Mouse (Mus musculus) cerebellum, adult (tissue): Measurements from ENCODE around the gene Chst2.

ENCODE experiments used
- ATAC-seq: cut with Nextera tagmentation; 2 replicates; pipeline ENCODE4 v1.9.2; 2017; ENCODE audit warnings: mild to moderate bottlenecking, moderate library complexity, mixed read lengths; ENCODE audit not compliant: insufficient number of reproducible peaks, low FRiP score, low TSS enrichment

The Chst2 gene

GRCm38 (mm10) chr9:95406571-95407561 lies at the start of gene Chst2:
Gene Chst2 (minus strand): TSS chr9:95406722.
- peak; percentile 88 for ATAC-seq

- no peak for ATAC-seq
Measured at GRCm38 (mm10) chr9:95451931-95452330, 45.4 kb upstream of the Chst2 start.

GRCm38 (mm10) chr9:95450586-95450985 lies 44.1 kb upstream of the Chst2 start:
- no peak for ATAC-seq

- ATAC-seq: 0 out of 2 replicates have a peak, but pooled peaks have one; percentile 15
Measured at GRCm38 (mm10) chr9:95442321-95442731, 35.8 kb upstream of the Chst2 start.

GRCm38 (mm10) chr9:95437883-95438282 lies 31.4 kb upstream of the Chst2 start:
- ATAC-seq: no peak

- ATAC-seq: no peak
Measured at GRCm38 (mm10) chr9:95436294-95436613, 29.7 kb upstream of the Chst2 start.

- no peak for ATAC-seq
Measured at GRCm38 (mm10) chr9:95435506-95436293, 29.2 kb upstream of the Chst2 start.

- no peak for ATAC-seq
Measured at GRCm38 (mm10) chr9:95428277-95428676, 21.8 kb upstream of the Chst2 start.

GRCm38 (mm10) chr9:95413911-95414310 lies 7.4 kb upstream of the Chst2 start:
- ATAC-seq: no peak

- no peak for ATAC-seq
Measured at GRCm38 (mm10) chr9:95412047-95412446, 5.5 kb upstream of the Chst2 start.

GRCm38 (mm10) chr9:95407586-95408220 lies 1.2 kb upstream of the Chst2 start:
- ATAC-seq: no peak

- no peak; the same call in 1 of the 2 replicates for ATAC-seq
Measured at GRCm38 (mm10) chr9:95405946-95406570, 464 bp downstream of the Chst2 start.

- no peak; the same call in 1 of the 2 replicates for ATAC-seq
Measured at GRCm38 (mm10) chr9:95405511-95405945, 994 bp downstream of the Chst2 start.

- ATAC-seq: no peak
Measured at GRCm38 (mm10) chr9:95404811-95405465, 1.6 kb downstream of the Chst2 start.

GRCm38 (mm10) chr9:95401686-95402085 lies 4.8 kb downstream of the Chst2 start:
- ATAC-seq: no peak

- no peak for ATAC-seq
Measured at GRCm38 (mm10) chr9:95392011-95392410, 14.5 kb downstream of the Chst2 start.

- ATAC-seq: no peak
Measured at GRCm38 (mm10) chr9:95389956-95390355, 16.6 kb downstream of the Chst2 start.

GRCm38 (mm10) chr9:95387881-95388380 lies 18.6 kb downstream of the Chst2 start:
- ATAC-seq: no peak

GRCm38 (mm10) chr9:95375966-95376365 lies 30.6 kb downstream of the Chst2 start:
- ATAC-seq: no peak
